Comparison of ENCODE assay signal across 8 mouse cellular contexts in the genomic region with DNA sequence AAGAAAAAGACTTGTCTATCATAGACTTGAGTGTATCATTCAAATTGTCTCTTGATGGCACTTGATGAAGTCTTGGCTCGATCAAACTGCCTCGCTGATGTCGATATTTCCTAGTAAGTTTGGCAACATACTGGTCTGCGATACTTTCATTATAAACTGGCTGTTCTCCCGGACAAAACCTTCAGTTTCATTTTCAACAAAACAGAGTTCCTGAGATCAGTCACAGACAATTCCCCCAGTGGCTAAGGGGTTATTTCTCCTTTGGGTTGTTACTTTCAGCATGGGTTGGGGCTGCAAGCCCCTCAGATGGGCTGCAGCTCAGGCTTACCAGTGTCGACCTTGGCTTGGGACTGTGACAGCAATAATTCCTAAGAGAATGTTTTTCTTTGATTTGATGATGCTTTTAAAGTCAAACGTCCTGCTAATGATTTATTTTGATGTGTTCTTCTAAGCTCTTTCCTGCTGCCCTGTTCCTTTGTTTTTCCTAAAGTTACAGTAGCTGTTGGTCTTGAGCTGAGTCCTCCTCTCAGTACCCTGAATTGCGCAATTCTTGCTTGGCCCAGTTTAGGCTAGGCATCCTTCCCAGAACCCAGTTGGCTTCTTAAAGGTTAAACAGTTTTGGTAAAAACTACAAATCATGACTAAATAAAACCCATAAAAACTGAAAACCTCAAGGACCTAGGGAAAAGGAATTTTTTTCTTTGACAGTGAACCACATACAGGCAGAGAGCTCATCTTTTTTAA.
DNase-seq lines count a peak whose midpoint lies in the region; ATAC-seq and TF ChIP-seq lines count a peak whose summit lies in the region.

No protein-coding gene starts in this region.

- no peak for ATAC-seq in kidney, postnatal 0 days (replicated peaks; ENCODE audit: low FRiP score, low read depth)
- ATAC-seq in forebrain, embryonic 11.5 days (replicated peaks; ENCODE audit: low FRiP score), result no peak
- no peak for ATAC-seq in midbrain, embryonic 16.5 days

- H3K27me3 ChIP-seq in kidney, postnatal 0 days (ENCODE audit: insufficient read depth, low read length), result no peaks in the 10 kb centered on the region
- H3K27me3 ChIP-seq in small intestine, adult 2 months (ENCODE audit: control insufficient read depth, insufficient read depth, low read length), result no peaks in the 10 kb centered on the region
- no peaks in the 10 kb centered on the region for H3K27me3 ChIP-seq in forebrain, embryonic 11.5 days (ENCODE audit: control insufficient read depth, insufficient read depth, low read length)
- H3K27me3 ChIP-seq in midbrain, embryonic 16.5 days (ENCODE audit: control insufficient read depth, insufficient read depth, low read depth, low read length), result no peaks in the 10 kb centered on the region

- H3K4me2 ChIP-seq in kidney, postnatal 0 days (ENCODE audit: low read length), result peak overlapping the region; percentile 46
- H3K4me2 ChIP-seq in forebrain, embryonic 11.5 days (ENCODE audit: low read depth, low read length, severe bottlenecking), result no peak overlapping the region
- H3K4me2 ChIP-seq in midbrain, embryonic 16.5 days (ENCODE audit: low read length), result no peak overlapping the region

- DNase-seq in ovary, adult 18-20 months (ENCODE audit: low spot score), result peak; percentile 54
- DNase-seq in ovary, postnatal 10 days (ENCODE audit: low spot score), result no peak
- DNase-seq in gastrocnemius, adult 2 months, result peak; percentile 74
- peak; percentile 73 for DNase-seq in kidney, postnatal 0 days (ENCODE audit: low spot score)
- DNase-seq in cerebellum, adult 11-12 months, result no peak
- DNase-seq in forebrain, embryonic 11.5 days (ENCODE audit: low spot score), result no peak

- no peak overlapping the region; the same call in 1 of the 2 replicates for H3K9ac ChIP-seq in kidney, postnatal 0 days (ENCODE audit: low read depth, low read length)
- H3K9ac ChIP-seq in forebrain, embryonic 11.5 days (ENCODE audit: low read length), result no peak overlapping the region
- H3K9ac ChIP-seq in midbrain, embryonic 16.5 days (ENCODE audit: low read depth, low read length), result no peak overlapping the region

- peak overlapping the region; percentile 86 for H3K27ac ChIP-seq in gastrocnemius, adult 2 months
- H3K27ac ChIP-seq in kidney, postnatal 0 days, result peak overlapping the region; percentile 65; the same call in 1 of the 2 replicates
- peak overlapping the region; percentile 56 for H3K27ac ChIP-seq in small intestine, adult 2 months (ENCODE audit: insufficient read depth, low read depth, low read length)
- no peak overlapping the region for H3K27ac ChIP-seq in forebrain, embryonic 11.5 days (ENCODE audit: low read depth, low read length)
- no peak overlapping the region for H3K27ac ChIP-seq in midbrain, embryonic 16.5 days (ENCODE audit: low read length)

- H3K9me3 ChIP-seq in kidney, postnatal 0 days (replicated peaks; ENCODE audit: low read length), result no peaks in the 10 kb centered on the region
- no peaks in the 10 kb centered on the region for H3K9me3 ChIP-seq in forebrain, embryonic 11.5 days (ENCODE audit: control insufficient read depth, low read length)
- H3K9me3 ChIP-seq in midbrain, embryonic 16.5 days (replicated peaks; ENCODE audit: control insufficient read depth, low read length, poor library complexity, severe bottlenecking), result no peaks in the 10 kb centered on the region

- no peaks in the 10 kb centered on the region for H3K36me3 ChIP-seq in kidney, postnatal 0 days (ENCODE audit: insufficient read depth, low read length)
- H3K36me3 ChIP-seq in small intestine, adult 2 months (ENCODE audit: control insufficient read depth, insufficient read depth, low read length), result no peaks in the 10 kb centered on the region
- no peaks in the 10 kb centered on the region for H3K36me3 ChIP-seq in forebrain, embryonic 11.5 days (ENCODE audit: control insufficient read depth, insufficient read depth, low read length)
- H3K36me3 ChIP-seq in midbrain, embryonic 16.5 days (ENCODE audit: control insufficient read depth, insufficient read depth, low read length), result no peaks in the 10 kb centered on the region

- no peak for TF ChIP-seq CTCF in gastrocnemius, adult 2 months (IDR thresholded peaks at IDR 0.05)
- TF ChIP-seq CTCF in kidney, postnatal 0 days (IDR thresholded peaks at IDR 0.05; ENCODE audit: low read depth), result no peak
- no peak for TF ChIP-seq CTCF in small intestine, adult 2 months (IDR thresholded peaks at IDR 0.05; ENCODE audit: extremely low read depth, insufficient read length, insufficient replicate concordance, low read depth, low read length)

- WGBS in kidney, postnatal 0 days, result 43% methylated on average over 8 of the region's 8 CpGs
- WGBS in small intestine, adult 2 months, result 54% methylated on average over 8 of the region's 8 CpGs
- WGBS in forebrain, embryonic 11.5 days, result 84% methylated on average over 8 of the region's 8 CpGs
- 81% methylated on average over 8 of the region's 8 CpGs for WGBS in midbrain, embryonic 16.5 days

- intact Hi-C loops in gastrocnemius, adult 2 months (cut with DNase I), result loop anchor here (5.0 kb wide), 1 partner anchor 71 kb away; the partner anchor contains the start of gene Mdfic

- H3K4me1 ChIP-seq in kidney, postnatal 0 days (replicated peaks; ENCODE audit: insufficient read depth, low read length), result peaks cover 5% of the 10 kb centered on the region
- peaks cover 4% of the 10 kb centered on the region for H3K4me1 ChIP-seq in small intestine, adult 2 months (ENCODE audit: control insufficient read depth, insufficient read depth, insufficient read length, low read length)
- peaks cover 7% of the 10 kb centered on the region for H3K4me1 ChIP-seq in forebrain, embryonic 11.5 days (replicated peaks; ENCODE audit: control insufficient read depth, insufficient read depth, low read length)
- H3K4me1 ChIP-seq in midbrain, embryonic 16.5 days (ENCODE audit: control insufficient read depth, insufficient read depth, low read length), result peaks cover 8% of the 10 kb centered on the region; the same call in 1 of the 2 replicates

- H3K4me3 ChIP-seq in gastrocnemius, adult 2 months, result peak overlapping the region; percentile 67
- peak overlapping the region; percentile 3; the same call in 1 of the 2 replicates for H3K4me3 ChIP-seq in kidney, postnatal 0 days (replicated peaks; ENCODE audit: low read depth, low read length)
- H3K4me3 ChIP-seq in small intestine, adult 2 months (ENCODE audit: low read depth, low read length), result peak overlapping the region; percentile 36
- H3K4me3 ChIP-seq in forebrain, embryonic 11.5 days (ENCODE audit: low read depth, low read length), result no peak overlapping the region
- H3K4me3 ChIP-seq in midbrain, embryonic 16.5 days (ENCODE audit: low read depth, low read length), result no peak overlapping the region

- no peak for TF ChIP-seq POLR2A in small intestine, adult 2 months (IDR thresholded peaks at IDR 0.05; ENCODE audit: low read depth, low read length)

Comparison
In these comparisons a context has a peak if more than half of its experiments do, and no peak if none do; other contexts are left out.
1. DNase-seq: peak in ovary, adult 18-20 months (single experiment), gastrocnemius, adult 2 months (single experiment) and kidney, postnatal 0 days (single experiment); none in ovary, postnatal 10 days (single experiment), cerebellum, adult 11-12 months (single experiment) and forebrain, embryonic 11.5 days (single experiment).
2. H3K27ac ChIP-seq: peak in gastrocnemius, adult 2 months (single experiment), kidney, postnatal 0 days (single experiment) and small intestine, adult 2 months (single experiment); none in forebrain, embryonic 11.5 days (single experiment) and midbrain, embryonic 16.5 days (single experiment).
3. H3K4me3 ChIP-seq: peak in gastrocnemius, adult 2 months (single experiment), kidney, postnatal 0 days (single experiment) and small intestine, adult 2 months (single experiment); none in forebrain, embryonic 11.5 days (single experiment) and midbrain, embryonic 16.5 days (single experiment).